Comparison of ENCODE assay signal across 8 mouse cellular contexts in the genomic region with DNA sequence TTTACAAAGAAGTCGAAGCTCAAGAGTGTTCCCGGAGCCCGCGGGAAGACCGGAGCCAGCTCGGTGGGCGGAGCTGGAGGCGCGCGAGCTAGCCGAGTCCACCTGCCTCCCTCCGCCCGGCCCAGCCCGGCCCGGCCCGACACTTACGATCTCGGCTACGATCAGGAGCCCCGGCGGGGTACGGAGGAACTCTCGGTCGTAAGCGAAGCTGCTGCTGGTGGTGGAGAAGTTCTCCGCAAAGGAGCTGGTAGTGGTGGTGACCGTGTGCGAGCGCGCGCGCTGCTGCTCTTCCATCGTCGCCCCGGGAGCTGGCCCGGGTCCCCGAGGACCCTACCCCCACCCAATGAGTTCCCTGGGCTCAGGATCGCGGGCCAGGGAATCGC. TPM values are rescaled to one million over a fixed set of nuclear protein-coding genes. Genes with fewer than 3 reads are reported as not detected.
DNase-seq lines count a peak whose midpoint lies in the region; ATAC-seq and TF ChIP-seq lines count a peak whose summit lies in the region.

No protein-coding gene starts in this region.

- H3K4me2 ChIP-seq in heart, embryonic 12.5 days = peak overlapping the region; percentile 93
- H3K4me2 ChIP-seq in kidney, embryonic 15.5 days = peak overlapping the region; percentile 83
- H3K4me2 ChIP-seq in lung, embryonic 16.5 days (ENCODE audit: low read depth, low read length) = peak overlapping the region; percentile 81

- no peaks in the 10 kb centered on the region for H3K36me3 ChIP-seq in thymus, adult 2 months (ENCODE audit: control insufficient read depth, insufficient read depth, low read length)
- no peaks in the 10 kb centered on the region for H3K36me3 ChIP-seq in heart, embryonic 12.5 days
- no peaks in the 10 kb centered on the region for H3K36me3 ChIP-seq in kidney, embryonic 15.5 days
- no peaks in the 10 kb centered on the region for H3K36me3 ChIP-seq in lung, embryonic 16.5 days (ENCODE audit: control insufficient read depth, insufficient read depth, low read length)

- H3K9ac ChIP-seq in heart, embryonic 12.5 days = peak overlapping the region; percentile 81
- H3K9ac ChIP-seq in kidney, embryonic 15.5 days = peak overlapping the region; percentile 52
- peak overlapping the region; percentile 81 for H3K9ac ChIP-seq in lung, embryonic 16.5 days (ENCODE audit: low read length)

- H3K4me1 ChIP-seq in thymus, adult 2 months (replicated peaks; ENCODE audit: control insufficient read depth, insufficient read depth, low read length) = peaks cover 13% of the 10 kb centered on the region; the same call in 1 of the 2 replicates
- peaks cover 12% of the 10 kb centered on the region; the same call in 1 of the 2 replicates for H3K4me1 ChIP-seq in heart, embryonic 12.5 days (replicated peaks)
- H3K4me1 ChIP-seq in kidney, embryonic 15.5 days = peaks cover 25% of the 10 kb centered on the region
- H3K4me1 ChIP-seq in lung, embryonic 16.5 days (replicated peaks; ENCODE audit: control insufficient read depth, insufficient read depth, low read length) = peaks cover 10% of the 10 kb centered on the region

- TF ChIP-seq POLR2A in thymus, adult 2 months (IDR thresholded peaks at IDR 0.05; ENCODE audit: control insufficient read depth, extremely low read depth, insufficient read depth, low read length, poor library complexity) = no peak

- no peak for TF ChIP-seq CTCF in thymus, adult 2 months (IDR thresholded peaks at IDR 0.05; ENCODE audit: borderline replicate concordance, control insufficient read depth, extremely low read depth, insufficient read depth, low read length, poor library complexity)

- under 1% methylated on average over 40 of the region's 40 CpGs for WGBS in thymus, adult 2 months
- 0% methylated on average over 40 of the region's 40 CpGs for WGBS in heart, embryonic 12.5 days
- WGBS in kidney, embryonic 15.5 days = under 1% methylated on average over 40 of the region's 40 CpGs
- WGBS in lung, embryonic 16.5 days = under 1% methylated on average over 40 of the region's 40 CpGs

- no peaks in the 10 kb centered on the region; the same call in 1 of the 2 replicates for H3K27me3 ChIP-seq in thymus, adult 2 months (ENCODE audit: control insufficient read depth, insufficient read depth, low read length)
- H3K27me3 ChIP-seq in heart, embryonic 12.5 days (replicated peaks) = no peaks in the 10 kb centered on the region
- peaks cover 12% of the 10 kb centered on the region; the same call in 1 of the 2 replicates for H3K27me3 ChIP-seq in kidney, embryonic 15.5 days
- H3K27me3 ChIP-seq in lung, embryonic 16.5 days (ENCODE audit: control insufficient read depth, insufficient read depth, low read depth, low read length) = no peaks in the 10 kb centered on the region

- peak overlapping the region; percentile 64 for H3K4me3 ChIP-seq in thymus, adult 2 months (ENCODE audit: control insufficient read depth, insufficient read depth, low read length)
- H3K4me3 ChIP-seq in heart, embryonic 12.5 days = peak overlapping the region; percentile 81
- H3K4me3 ChIP-seq in kidney, embryonic 15.5 days (replicated peaks) = peak overlapping the region; percentile 66
- peak overlapping the region; percentile 72 for H3K4me3 ChIP-seq in lung, embryonic 16.5 days (ENCODE audit: low read length)

- DNase-seq in thymus, adult 2 months = no peak
- no peak for DNase-seq in thymus, postnatal 25 days
- DNase-seq in ovary, postnatal 36 days (ENCODE audit: low spot score) = peak; percentile 56

- peak; percentile 27 for ATAC-seq in common myeloid progenitor, adult 5-6 weeks (replicated peaks; ENCODE audit: low read depth, poor library complexity, severe bottlenecking)
- peak; percentile 46 for ATAC-seq in heart, embryonic 12.5 days (ENCODE audit: insufficient number of reproducible peaks, low FRiP score)
- peak; percentile 60 for ATAC-seq in kidney, embryonic 15.5 days (replicated peaks; ENCODE audit: low FRiP score)
- peak; percentile 57 for ATAC-seq in lung, embryonic 16.5 days (ENCODE audit: low read depth)
- ATAC-seq in inflammation-experienced regulatory T-cells, adult 6 months = no peak

- H3K27ac ChIP-seq in thymus, adult 2 months (ENCODE audit: control insufficient read depth, insufficient read depth, low read length) = no peak overlapping the region
- H3K27ac ChIP-seq in heart, embryonic 12.5 days (ENCODE audit: poor library complexity, severe bottlenecking) = peak overlapping the region; percentile 8; the same call in 1 of the 2 replicates
- peak overlapping the region; percentile 72 for H3K27ac ChIP-seq in kidney, embryonic 15.5 days
- peak overlapping the region; percentile 88 for H3K27ac ChIP-seq in lung, embryonic 16.5 days (ENCODE audit: low read length)

- no peaks in the 10 kb centered on the region for H3K9me3 ChIP-seq in heart, embryonic 12.5 days (replicated peaks)
- H3K9me3 ChIP-seq in kidney, embryonic 15.5 days (replicated peaks) = no peaks in the 10 kb centered on the region
- no peaks in the 10 kb centered on the region for H3K9me3 ChIP-seq in lung, embryonic 16.5 days (ENCODE audit: control insufficient read depth, low read length)

RNA-seq across cellular contexts. Expression of gene Cmtm8, which starts 0.3 kb away (rescaled TPM):
- 11.9 and 15.4 TPM in 2 replicates for polyA plus RNA-seq in thymus, adult 2 months (2012; rRNA removed)
- total RNA-seq in common myeloid progenitor, adult 5-6 weeks (2017) = 3.1 TPM in 1 of 2 replicates, not detected in the other
- 14.9 and 16.2 TPM in 2 replicates for polyA plus RNA-seq in heart, embryonic 12.5 days (2016; fragmentation: Nextera tagmentation; extraction: Ambion mirVana)
- 38.8 and 41.4 TPM in 2 replicates for polyA plus RNA-seq in kidney, embryonic 15.5 days (2015; fragmentation: Nextera tagmentation; extraction: Ambion mirVana)
- 118 and 126 TPM in 2 replicates for polyA plus RNA-seq in lung, embryonic 16.5 days (2015; fragmentation: Nextera tagmentation; extraction: Ambion mirVana)
- not detected for polyA plus RNA-seq in inflammation-experienced regulatory T-cells, adult 6 months (2017; shearing (Covaris generic))

Comparison
In these comparisons a context has a peak if more than half of its experiments do, and no peak if none do; other contexts are left out.
1. RNA of gene Cmtm8, which starts 0.3 kb away (polyA plus RNA-seq): 118 to 126 TPM in lung, embryonic 16.5 days, 38.8 to 41.4 TPM in kidney, embryonic 15.5 days, 11.9 to 15.4 TPM in thymus, adult 2 months and 14.9 to 16.2 TPM in heart, embryonic 12.5 days; not detected in inflammation-experienced regulatory T-cells, adult 6 months; every median in the first group is over 10 times any median in the second.
2. Peak in every context shown above with its lines, with median percentiles within 50 percentile points of each other: H3K4me3 ChIP-seq, H3K4me2 ChIP-seq and H3K9ac ChIP-seq.